Mouse (Mus musculus): ENCODE results near the gene Ptprn2. TPM values are rescaled to one million over a fixed set of nuclear protein-coding genes. Genes with fewer than 3 reads are reported as not detected.
"Not testable (repeated sequence)": the region's sequence is repeated elsewhere in the genome, so short reads cannot be mapped to it uniquely, and the experiment has no call there.

Ptprn2 gene
- polyA plus RNA-seq, 1 experiment from 2014 or later, result 14.9 TPM

DNA sequence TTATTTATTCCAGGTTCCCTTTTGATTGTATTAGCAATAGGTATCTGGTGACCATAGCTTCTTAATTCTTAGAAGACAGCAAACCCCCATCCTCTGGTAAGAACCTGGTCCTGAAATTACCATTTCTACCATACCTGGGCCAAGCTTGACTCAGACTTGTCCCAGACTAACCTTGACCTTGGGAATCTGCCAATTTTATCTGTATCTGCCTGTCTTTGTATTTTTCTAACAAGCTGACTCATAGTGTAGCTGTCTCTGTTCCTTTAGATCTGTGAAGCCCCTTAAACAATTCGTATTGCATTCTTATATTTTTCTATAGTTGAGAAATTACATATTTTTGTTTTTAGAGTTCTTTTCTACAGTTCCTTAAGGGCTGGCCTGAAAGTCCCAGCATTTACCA lies 6.7 kb upstream of the Ptprn2 start:
- H3K9ac ChIP-seq (replicated peaks), result no peak overlapping the region
- no peak overlapping the region for H3K27ac ChIP-seq
- H3K36me3 ChIP-seq, result no peaks in the 10 kb centered on the region
- H3K4me2 ChIP-seq (replicated peaks), result no peak overlapping the region
- 58% methylated on average over 1 of the region's 1 CpGs for WGBS
- no peaks in the 10 kb centered on the region for H3K4me1 ChIP-seq (replicated peaks)
- H3K4me3 ChIP-seq (replicated peaks), result no peak overlapping the region
- H3K27me3 ChIP-seq, result no peaks in the 10 kb centered on the region
- no peak for ATAC-seq
- H3K9me3 ChIP-seq, result no peaks in the 10 kb centered on the region

DNA sequence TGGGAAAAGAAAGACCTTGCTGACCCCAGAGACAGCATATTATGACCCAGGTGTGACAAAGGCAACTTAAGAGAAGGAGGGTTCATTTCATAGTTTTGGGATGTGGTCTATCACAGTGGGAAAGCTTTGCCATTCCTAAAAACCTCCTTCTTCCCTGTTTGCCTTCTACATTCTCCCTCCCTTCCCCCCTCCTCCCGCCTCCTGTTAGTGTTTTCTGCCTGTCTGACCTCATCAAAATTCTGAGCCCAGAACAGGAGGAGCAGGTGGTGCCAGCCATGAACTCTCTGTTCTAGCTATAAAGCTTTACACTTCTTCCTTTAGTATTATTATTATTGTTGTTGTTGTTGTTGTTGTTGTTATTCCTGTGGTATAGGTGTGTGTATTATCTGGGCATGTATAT lies 3.6 kb upstream of the Ptprn2 start:
- Histone ChIP-seq H3K4me3 (replicated peaks) (no peak overlapping the region), H3K36me3 (no peaks in the 10 kb centered on the region), H3K27ac (no peak overlapping the region), H3K9me3 (no peaks in the 10 kb centered on the region), H3K4me1 (replicated peaks) (peaks cover 16% of the 10 kb centered on the region), H3K4me2 (replicated peaks) (no peak overlapping the region), H3K27me3 (no peaks in the 10 kb centered on the region), H3K9ac (replicated peaks) (no peak overlapping the region)
- 82% methylated on average over 1 of the region's 1 CpGs for WGBS
- ATAC-seq, result no peak

DNA sequence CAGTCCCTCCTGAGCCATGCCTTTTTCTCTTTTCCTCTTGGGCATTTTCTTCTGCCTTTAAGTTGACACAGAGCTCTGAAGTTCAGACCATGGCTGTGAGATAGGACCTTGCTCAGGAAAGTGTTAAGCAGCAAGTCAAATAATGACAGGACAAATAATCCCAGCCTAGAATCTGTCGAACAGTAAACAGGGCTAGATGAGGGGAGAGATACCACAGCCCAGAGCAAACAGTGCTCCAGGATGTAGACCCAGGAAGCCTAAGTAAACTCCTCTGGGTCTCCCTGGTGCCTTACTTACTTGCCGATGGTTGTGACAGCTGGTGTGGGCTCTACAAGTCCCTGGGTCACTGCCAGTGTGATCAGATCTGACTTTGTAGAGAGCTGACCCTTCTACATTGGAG lies 1.9 kb upstream of the Ptprn2 start:
- no peaks in the 10 kb centered on the region for H3K36me3 ChIP-seq

DNA sequence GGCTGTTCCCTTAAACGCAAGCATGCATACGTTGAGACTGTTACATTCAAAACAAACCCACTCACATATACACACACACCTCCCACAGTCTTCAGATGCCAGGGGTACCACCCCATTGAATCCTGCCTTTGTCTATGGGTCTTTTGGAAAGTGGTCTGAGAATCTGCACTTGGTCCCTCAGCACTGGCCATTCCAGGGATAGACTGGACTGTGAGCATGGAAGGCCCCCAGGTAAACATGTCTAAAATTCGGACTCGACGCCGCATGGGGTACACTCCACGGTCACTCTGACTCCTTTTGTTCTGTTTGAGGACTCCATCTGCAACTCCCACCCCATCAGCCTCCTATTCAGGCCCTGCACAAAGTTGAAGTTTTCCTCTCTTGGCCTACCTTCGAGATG lies 529 bp upstream of the Ptprn2 start:
- H3K27ac ChIP-seq, result peak overlapping the region; percentile 94; the same call in 1 of the 2 replicates
- ATAC-seq, result peak; percentile 21

More for the DNA sequence above, 1.9 kb upstream of the Ptprn2 start:
- no peak overlapping the region for H3K9ac ChIP-seq (replicated peaks)
- WGBS, result 73% methylated on average over 2 of the region's 2 CpGs
- no peaks in the 10 kb centered on the region for H3K9me3 ChIP-seq
- H3K4me2 ChIP-seq (replicated peaks), result no peak overlapping the region
- peaks cover 12% of the 10 kb centered on the region; the same call in 1 of the 2 replicates for H3K27me3 ChIP-seq
- ATAC-seq, result no peak
- H3K4me1 ChIP-seq (replicated peaks), result peaks cover 25% of the 10 kb centered on the region
- no peak overlapping the region for H3K27ac ChIP-seq
- no peak overlapping the region for H3K4me3 ChIP-seq (replicated peaks)

DNA sequence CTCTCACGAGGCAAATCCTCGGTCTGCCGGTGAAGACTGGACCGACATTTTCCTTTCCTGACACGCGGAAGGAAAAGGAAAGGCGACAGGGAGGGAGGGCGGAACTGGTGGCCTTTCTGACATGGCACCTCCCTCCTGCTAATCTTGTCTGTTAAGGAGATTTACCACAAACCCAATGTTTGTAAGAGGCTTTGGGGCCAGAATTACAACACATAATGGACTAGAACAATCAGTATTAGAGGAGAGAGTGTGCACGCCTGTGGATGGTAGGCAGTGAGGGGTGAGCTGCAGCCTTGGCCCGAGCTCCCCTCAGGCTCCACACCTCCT lies 847 bp downstream of the Ptprn2 start:
- Histone ChIP-seq H3K27ac (peak overlapping the region; percentile 94), H3K4me3 (replicated peaks) (peak overlapping the region; percentile 74), H3K9me3 (no peaks in the 10 kb centered on the region), H3K27me3 (peaks cover 12% of the 10 kb centered on the region; the same call in 1 of the 2 replicates), H3K36me3 (no peaks in the 10 kb centered on the region), H3K4me2 (replicated peaks) (peak overlapping the region; percentile 89), H3K9ac (replicated peaks) (peak overlapping the region; percentile 84), H3K4me1 (replicated peaks) (peaks cover 25% of the 10 kb centered on the region)
- WGBS, result under 1% methylated on average over 10 of the region's 10 CpGs
- ATAC-seq, result peak; percentile 41; the same call in 1 of the 2 replicates

More for the DNA sequence above, 529 bp upstream of the Ptprn2 start:
- Histone ChIP-seq H3K9me3 (no peaks in the 10 kb centered on the region), H3K36me3 (no peaks in the 10 kb centered on the region), H3K9ac (replicated peaks) (peak overlapping the region; percentile 84), H3K4me2 (replicated peaks) (peak overlapping the region; percentile 89), H3K4me3 (replicated peaks) (peak overlapping the region; percentile 74), H3K27me3 (peaks cover 12% of the 10 kb centered on the region; the same call in 1 of the 2 replicates), H3K4me1 (replicated peaks) (peaks cover 25% of the 10 kb centered on the region)
- WGBS, result 77% methylated on average over 8 of the region's 8 CpGs

DNA sequence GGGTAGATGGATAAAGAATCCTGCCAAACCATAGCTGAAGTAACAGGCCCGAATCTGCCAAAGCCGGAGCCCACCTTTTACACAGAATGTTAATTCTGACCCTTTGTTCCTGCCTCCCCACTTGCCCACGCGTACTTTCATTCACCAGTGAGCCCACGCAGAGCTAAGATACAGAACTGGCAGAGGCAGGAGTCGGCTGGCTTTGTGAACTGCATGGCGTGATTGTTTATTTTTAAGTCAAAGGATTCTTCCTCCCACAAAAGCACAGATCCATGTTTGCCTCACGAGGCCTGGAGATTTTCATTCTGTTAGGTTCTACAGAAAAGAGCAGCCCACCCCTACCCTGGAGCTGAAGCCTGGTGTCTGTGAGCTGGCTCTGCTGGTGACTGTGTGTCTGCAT lies 3.3 kb downstream of the Ptprn2 start:
- no peak overlapping the region for H3K27ac ChIP-seq
- H3K9me3 ChIP-seq, result no peaks in the 10 kb centered on the region
- H3K4me1 ChIP-seq (replicated peaks), result peaks cover 25% of the 10 kb centered on the region
- peaks cover 12% of the 10 kb centered on the region; the same call in 1 of the 2 replicates for H3K27me3 ChIP-seq
- no peak for ATAC-seq
- no peak overlapping the region for H3K4me3 ChIP-seq (replicated peaks)
- H3K4me2 ChIP-seq (replicated peaks), result no peak overlapping the region
- H3K36me3 ChIP-seq, result no peaks in the 10 kb centered on the region
- H3K9ac ChIP-seq (replicated peaks), result no peak overlapping the region
- WGBS, result 66% methylated on average over 8 of the region's 8 CpGs

DNA sequence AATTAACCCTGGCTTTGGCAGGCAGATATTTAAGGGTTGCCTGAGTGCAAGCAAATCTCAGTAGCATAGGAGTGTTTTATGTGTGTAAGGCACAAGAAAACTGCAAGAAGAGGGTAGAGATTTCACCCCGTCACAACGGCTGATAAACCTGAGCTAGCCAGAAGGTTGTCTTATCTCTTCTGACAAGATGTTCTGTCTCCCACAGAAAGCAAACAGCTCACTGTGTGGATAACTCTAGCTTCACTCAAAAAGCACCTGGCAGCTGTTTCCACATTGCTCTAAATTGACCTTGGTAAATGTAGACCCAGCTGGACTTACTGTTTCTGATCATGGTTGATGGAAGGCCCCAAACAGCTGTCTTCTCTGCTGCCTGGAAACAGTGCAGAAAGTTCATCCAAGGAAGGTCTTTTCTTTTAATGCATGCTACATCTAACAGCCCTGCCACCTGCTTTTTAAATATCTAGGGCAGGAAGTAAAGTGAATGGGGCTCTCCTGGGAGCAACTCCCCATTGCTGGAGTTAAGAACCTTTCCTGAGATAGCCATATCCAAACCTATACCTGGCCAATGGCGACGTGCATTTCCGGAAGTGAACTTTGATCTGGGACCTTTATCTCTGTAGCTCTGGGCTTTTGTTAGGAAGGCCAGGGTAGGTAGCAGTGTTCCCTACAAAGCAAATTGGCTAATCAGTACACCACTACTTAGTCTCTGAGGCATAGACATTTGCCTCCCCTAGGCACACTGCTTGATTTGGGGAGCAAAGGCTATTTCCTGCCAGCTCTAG lies 5.2 kb downstream of the Ptprn2 start:
- Histone ChIP-seq H3K4me1 (replicated peaks) (peaks cover 17% of the 10 kb centered on the region), H3K27ac (no peak overlapping the region), H3K4me2 (replicated peaks) (no peak overlapping the region), H3K4me3 (replicated peaks) (no peak overlapping the region), H3K36me3 (no peaks in the 10 kb centered on the region), H3K9ac (replicated peaks) (no peak overlapping the region), H3K27me3 (peaks cover 12% of the 10 kb centered on the region; the same call in 1 of the 2 replicates), H3K9me3 (no peaks in the 10 kb centered on the region)
- WGBS, result 94% methylated on average over 5 of the region's 5 CpGs
- no peak for ATAC-seq

DNA sequence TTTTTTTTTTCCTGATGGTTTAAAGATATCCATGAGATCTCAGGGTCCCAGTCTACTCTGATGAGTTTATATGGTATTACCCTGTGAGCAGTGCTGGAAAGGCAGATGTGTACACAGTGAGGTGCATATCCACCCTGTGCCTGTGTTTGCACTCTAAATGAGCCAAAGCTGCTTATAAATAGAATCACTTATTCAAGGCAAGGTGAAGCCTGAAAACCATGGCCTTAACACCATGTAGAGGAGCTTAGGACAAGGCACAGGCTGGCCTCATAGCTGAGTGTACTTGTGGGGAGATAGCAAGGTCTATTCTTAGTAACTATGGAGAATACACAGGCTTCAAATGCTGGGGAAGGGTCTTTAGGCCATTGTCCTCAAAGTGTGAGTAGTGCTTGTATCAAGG lies 13.1 kb downstream of the Ptprn2 start:
- no peak overlapping the region for H3K4me2 ChIP-seq (replicated peaks)

DNA sequence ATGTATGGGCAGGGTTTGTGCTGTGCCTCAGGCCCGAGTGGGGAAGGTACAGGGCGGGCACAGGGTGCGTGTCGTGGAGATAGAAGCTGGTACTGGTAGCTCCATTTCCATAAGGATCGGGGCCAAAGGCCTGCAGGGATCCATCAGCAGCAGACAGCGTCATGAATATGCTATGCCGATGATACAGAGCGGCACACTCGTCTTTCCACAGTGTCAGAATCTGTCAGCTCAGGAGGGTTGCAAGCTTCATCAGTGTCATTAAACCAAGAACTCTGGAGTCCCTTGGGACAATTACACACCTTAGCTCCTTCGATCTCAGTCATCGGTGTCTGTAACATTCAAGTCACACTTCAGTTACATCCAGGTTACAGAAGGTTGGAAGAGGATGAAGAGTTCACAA lies 15.1 kb downstream of the Ptprn2 start:
- Histone ChIP-seq H3K4me3 (replicated peaks) (no peak overlapping the region), H3K36me3 (no peaks in the 10 kb centered on the region), H3K9ac (replicated peaks) (no peak overlapping the region), H3K4me1 (replicated peaks) (0 out of 2 replicates have a peak, but pooled peaks cover 5% of the 10 kb centered on the region), H3K9me3 (no peaks in the 10 kb centered on the region), H3K27ac (no peak overlapping the region), H3K27me3 (no peaks in the 10 kb centered on the region), H3K4me2 (replicated peaks) (no peak overlapping the region)
- ATAC-seq, result no peak
- 84% methylated on average over 11 of the region's 11 CpGs for WGBS

More for the DNA sequence above, 13.1 kb downstream of the Ptprn2 start:
- ATAC-seq, result no peak
- H3K27ac ChIP-seq, result no peak overlapping the region
- no peak overlapping the region for H3K4me3 ChIP-seq (replicated peaks)
- H3K36me3 ChIP-seq, result no peaks in the 10 kb centered on the region
- no peaks in the 10 kb centered on the region for H3K9me3 ChIP-seq
- H3K27me3 ChIP-seq, result no peaks in the 10 kb centered on the region
- 0 out of 2 replicates have a peak, but pooled peaks cover 5% of the 10 kb centered on the region for H3K4me1 ChIP-seq (replicated peaks)
- H3K9ac ChIP-seq (replicated peaks), result no peak overlapping the region

DNA sequence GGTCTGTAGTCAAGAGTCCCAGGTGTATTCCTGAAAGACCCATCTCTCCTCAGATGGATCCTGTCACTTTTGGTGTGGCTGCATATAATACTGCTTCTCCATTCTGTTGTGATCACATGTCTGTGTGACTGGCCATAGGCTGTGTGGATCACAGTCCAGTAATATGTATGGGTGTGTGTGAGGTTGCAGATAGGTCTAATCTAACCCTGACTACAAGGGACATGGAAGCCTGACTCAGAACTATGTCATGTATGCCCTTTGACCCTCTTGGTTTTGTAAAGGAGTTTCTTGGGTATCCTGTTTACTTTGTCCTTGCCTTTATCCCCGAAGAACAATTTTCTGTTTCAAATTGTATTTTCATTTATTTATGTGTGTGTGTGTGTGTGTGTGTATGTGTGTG lies 27.0 kb downstream of the Ptprn2 start:
- H3K27me3 ChIP-seq, result no peaks in the 10 kb centered on the region
- ATAC-seq, result no peak
- no peak overlapping the region for H3K27ac ChIP-seq
- no peak overlapping the region for H3K4me2 ChIP-seq (replicated peaks)
- no peaks in the 10 kb centered on the region for H3K36me3 ChIP-seq
- H3K4me3 ChIP-seq (replicated peaks), result no peak overlapping the region
- H3K4me1 ChIP-seq (replicated peaks), result no peaks in the 10 kb centered on the region
- no peak overlapping the region for H3K9ac ChIP-seq (replicated peaks)
- no peaks in the 10 kb centered on the region for H3K9me3 ChIP-seq
- 79% methylated on average over 1 of the region's 1 CpGs for WGBS

DNA sequence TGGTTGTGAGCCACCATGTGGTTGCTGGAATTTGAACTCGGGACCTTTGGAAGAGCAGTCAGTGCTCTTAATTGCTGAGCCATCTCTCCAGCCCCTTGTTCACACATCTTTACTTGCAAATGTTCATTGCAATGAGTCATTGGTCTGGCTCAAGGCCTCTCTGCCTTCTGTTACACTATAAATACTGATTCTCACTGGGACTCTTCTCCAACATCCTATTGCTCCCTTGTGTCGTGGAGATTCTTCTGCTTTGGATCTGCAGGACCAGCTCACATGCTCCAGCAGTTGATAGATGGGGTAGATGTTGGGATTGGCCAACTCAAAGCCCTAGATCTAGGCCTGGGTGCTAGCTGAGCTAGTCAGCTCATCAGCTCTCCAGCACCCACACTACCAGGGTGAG lies 28.3 kb downstream of the Ptprn2 start:
- H3K9me3 ChIP-seq; H3K9ac ChIP-seq (replicated peaks); H3K27me3 ChIP-seq; H3K4me3 ChIP-seq (replicated peaks); ATAC-seq; H3K27ac ChIP-seq; H3K36me3 ChIP-seq; H3K4me2 ChIP-seq (replicated peaks); H3K4me1 ChIP-seq (replicated peaks): not testable (repeated sequence)
- WGBS, result 80% methylated on average over 2 of the region's 2 CpGs

DNA sequence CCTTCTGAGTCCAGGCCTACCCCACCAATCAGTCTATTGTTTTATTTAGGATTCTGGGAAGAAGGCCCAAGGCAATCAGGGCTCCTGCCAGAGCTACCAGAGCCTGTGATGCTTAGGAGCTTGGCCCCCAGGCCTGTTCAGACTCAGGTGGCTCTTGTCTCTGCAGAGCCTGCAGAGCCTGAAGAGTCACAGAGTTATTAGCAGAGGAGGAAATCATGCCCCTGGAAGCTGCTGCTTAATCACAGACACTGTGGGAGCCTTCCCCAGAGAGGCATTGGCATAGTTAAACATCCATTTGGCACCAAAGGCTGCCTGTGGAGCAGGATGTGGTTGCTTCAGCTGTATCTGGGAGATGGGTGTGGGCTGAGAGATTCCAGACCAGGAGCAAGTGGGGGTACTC lies 30.3 kb downstream of the Ptprn2 start:
- ATAC-seq, result no peak
- no peaks in the 10 kb centered on the region for H3K4me1 ChIP-seq (replicated peaks)
- H3K27ac ChIP-seq, result no peak overlapping the region
- no peaks in the 10 kb centered on the region for H3K36me3 ChIP-seq
- no peak overlapping the region for H3K4me2 ChIP-seq (replicated peaks)
- H3K9me3 ChIP-seq, result no peaks in the 10 kb centered on the region
- no peak overlapping the region for H3K9ac ChIP-seq (replicated peaks)
- no peaks in the 10 kb centered on the region for H3K27me3 ChIP-seq
- H3K4me3 ChIP-seq (replicated peaks), result no peak overlapping the region

DNA sequence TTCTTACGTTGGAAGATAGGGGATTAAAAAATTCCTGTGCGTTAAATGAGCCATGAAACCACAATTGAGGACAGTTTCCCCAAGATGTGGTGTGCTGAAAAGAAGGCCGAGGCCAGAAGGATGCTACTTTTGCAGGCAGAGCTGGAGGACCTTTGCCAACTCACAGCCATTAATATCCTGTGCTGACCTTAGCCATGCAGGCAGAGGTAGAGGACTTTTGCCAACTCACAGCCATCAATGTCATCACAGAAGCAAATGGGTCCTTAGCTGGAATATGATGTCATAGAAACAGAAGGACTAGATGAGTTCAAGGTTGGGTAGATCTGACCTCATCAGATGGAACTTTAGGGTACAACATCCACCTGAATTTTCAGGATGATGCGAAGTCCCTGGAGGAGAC lies 43.3 kb downstream of the Ptprn2 start:
- no peaks in the 10 kb centered on the region for H3K36me3 ChIP-seq
- no peaks in the 10 kb centered on the region for H3K27me3 ChIP-seq
- 83% methylated on average over 4 of the region's 4 CpGs for WGBS
- H3K4me1 ChIP-seq (replicated peaks), result no peaks in the 10 kb centered on the region
- no peaks in the 10 kb centered on the region for H3K9me3 ChIP-seq
- no peak overlapping the region for H3K27ac ChIP-seq
- no peak overlapping the region for H3K9ac ChIP-seq (replicated peaks)
- no peak overlapping the region for H3K4me3 ChIP-seq (replicated peaks)
- ATAC-seq, result no peak
- no peak overlapping the region for H3K4me2 ChIP-seq (replicated peaks)

Data from midbrain, embryonic 13.5 days (tissue).